Comparison of ENCODE assay signal across 18 mouse cellular contexts in genomic region chr12:75706670-75707069, GRCm38 (mm10). TPM values are rescaled to one million over a fixed set of nuclear protein-coding genes. Genes with fewer than 3 reads are reported as not detected.
DNase-seq lines count a peak whose midpoint lies in the region; ATAC-seq and TF ChIP-seq lines count a peak whose summit lies in the region.
"Had no signal": no experiment of that assay in that cellular context is flagged by ENCODE, and none has a peak within 500 bp of the region (broad histone marks: within the 10 kb centered on the region; RNA-seq: fewer than 3 reads in every experiment).

No protein-coding gene starts in this region.

- no peaks in the 10 kb centered on the region for H3K9me3 ChIP-seq in intestine, embryonic 15.5 days
- H3K9me3 ChIP-seq in kidney, postnatal 0 days (replicated peaks; ENCODE audit: low read length): no peaks in the 10 kb centered on the region
- H3K9me3 ChIP-seq in liver, postnatal 0 days (ENCODE audit: low read length): no peaks in the 10 kb centered on the region
- H3K9me3 ChIP-seq: hindbrain, embryonic 10.5 days; limb, embryonic 10.5 days; midbrain, embryonic 12.5 days had no signal

- DNase-seq in kidney, adult 11 months: peak; percentile 70
- DNase-seq in kidney, postnatal 0 days (ENCODE audit: low spot score): peak; percentile 42
- DNase-seq in liver, postnatal 0 days: no peak
- DNase-seq in layer of hippocampus, adult 9-11 months: no peak
- DNase-seq in embryo, embryonic 9.5 days (ENCODE audit: extremely low spot score): no peak
- DNase-seq in cerebellum, postnatal 4 days (ENCODE audit: low spot score in 2 of 2): no peak
- DNase-seq: adrenal gland, postnatal 14 days; cerebellum, adult 18-20 months; cerebellum, postnatal 36 days; forebrain, postnatal 0 days; gastrocnemius, adult 2 months; lung, adult 2 months; lung, postnatal 4 days; thymus, adult 2 months had no signal

- TF ChIP-seq CTCF in kidney, postnatal 0 days (IDR thresholded peaks at IDR 0.05; ENCODE audit: low read depth): no peak
- no peak for TF ChIP-seq CTCF in liver, postnatal 0 days (IDR thresholded peaks at IDR 0.05; ENCODE audit: low read depth)

- no peak overlapping the region for H3K9ac ChIP-seq in intestine, embryonic 15.5 days
- H3K9ac ChIP-seq in kidney, postnatal 0 days (ENCODE audit: low read depth, low read length): no peak overlapping the region
- H3K9ac ChIP-seq in liver, postnatal 0 days (replicated peaks): no peak overlapping the region
- H3K9ac ChIP-seq: forebrain, postnatal 0 days; midbrain, embryonic 12.5 days had no signal

- no peak overlapping the region for H3K4me2 ChIP-seq in intestine, embryonic 15.5 days (replicated peaks)
- H3K4me2 ChIP-seq in kidney, postnatal 0 days (ENCODE audit: low read length): no peak overlapping the region
- H3K4me2 ChIP-seq in liver, postnatal 0 days (ENCODE audit: low read depth, low read length): no peak overlapping the region
- H3K4me2 ChIP-seq: midbrain, embryonic 12.5 days had no signal

- H3K4me1 ChIP-seq in intestine, embryonic 15.5 days (replicated peaks): peaks cover 6% of the 10 kb centered on the region; the same call in 1 of the 2 replicates
- H3K4me1 ChIP-seq in kidney, postnatal 0 days (replicated peaks; ENCODE audit: insufficient read depth, low read length): no peaks in the 10 kb centered on the region
- H3K4me1 ChIP-seq in liver, postnatal 0 days (ENCODE audit: insufficient read depth): no peaks in the 10 kb centered on the region; the same call in 1 of the 2 replicates

- 52% methylated on average over 7 of the region's 7 CpGs for WGBS in intestine, embryonic 15.5 days
- 51% methylated on average over 7 of the region's 7 CpGs for WGBS in kidney, postnatal 0 days
- WGBS in liver, postnatal 0 days (ENCODE audit: insufficient replicate concordance): 53% methylated on average over 7 of the region's 7 CpGs

- no peak overlapping the region for H3K4me3 ChIP-seq in intestine, embryonic 15.5 days (replicated peaks)
- H3K4me3 ChIP-seq in kidney, postnatal 0 days (replicated peaks; ENCODE audit: low read depth, low read length): no peak overlapping the region
- H3K4me3 ChIP-seq in liver, postnatal 0 days (ENCODE audit: low read depth, low read length): no peak overlapping the region
- H3K4me3 ChIP-seq: gastrocnemius, adult 2 months; hindbrain, embryonic 10.5 days; limb, embryonic 10.5 days; midbrain, embryonic 12.5 days had no signal

- peak; percentile 84 for ATAC-seq in intestine, embryonic 15.5 days
- peak; percentile 79 for ATAC-seq in kidney, postnatal 0 days (replicated peaks; ENCODE audit: low FRiP score, low read depth)
- peak; percentile 71 for ATAC-seq in liver, postnatal 0 days
- ATAC-seq: forebrain, postnatal 0 days had no signal

- no peak for TF ChIP-seq EP300 in liver, postnatal 0 days (IDR thresholded peaks at IDR 0.05; ENCODE audit: low read depth)

- H3K27ac ChIP-seq in intestine, embryonic 15.5 days: no peak overlapping the region
- 0 out of 2 replicates have a peak overlapping the region, but pooled peaks have one; percentile 10 for H3K27ac ChIP-seq in kidney, postnatal 0 days
- H3K27ac ChIP-seq in liver, postnatal 0 days (ENCODE audit: low read depth): peak overlapping the region; percentile 20; the same call in 1 of the 2 replicates
- H3K27ac ChIP-seq: gastrocnemius, adult 2 months; hindbrain, embryonic 10.5 days; limb, embryonic 10.5 days; midbrain, embryonic 12.5 days had no signal

- no peaks in the 10 kb centered on the region for H3K27me3 ChIP-seq in intestine, embryonic 15.5 days (replicated peaks)
- H3K27me3 ChIP-seq in kidney, postnatal 0 days (ENCODE audit: insufficient read depth, low read length): no peaks in the 10 kb centered on the region
- H3K27me3 ChIP-seq in liver, postnatal 0 days (ENCODE audit: insufficient read depth, low read length): no peaks in the 10 kb centered on the region
- H3K27me3 ChIP-seq: midbrain, embryonic 12.5 days had no signal

- no peaks in the 10 kb centered on the region for H3K36me3 ChIP-seq in intestine, embryonic 15.5 days
- H3K36me3 ChIP-seq in kidney, postnatal 0 days (ENCODE audit: insufficient read depth, low read length): no peaks in the 10 kb centered on the region
- no peaks in the 10 kb centered on the region for H3K36me3 ChIP-seq in liver, postnatal 0 days (replicated peaks; ENCODE audit: insufficient read depth, low read length)
- H3K36me3 ChIP-seq: hindbrain, embryonic 10.5 days; limb, embryonic 10.5 days; midbrain, embryonic 12.5 days had no signal

RNA-seq across cellular contexts. Expression of gene Sgpp1, which starts 28.9 kb away (rescaled TPM):
- 16.2 and 16.3 TPM in 2 replicates for polyA plus RNA-seq in intestine, embryonic 15.5 days (2015; fragmentation: Nextera tagmentation; extraction: Ambion mirVana)
- 24.6 and 27.0 TPM in 2 replicates for polyA plus RNA-seq in kidney, postnatal 0 days (2015; fragmentation: Nextera tagmentation; extraction: Ambion mirVana)
- 13.8 and 17.4 TPM in 2 replicates for polyA plus RNA-seq in liver, postnatal 0 days (2015; fragmentation: Nextera tagmentation; extraction: Ambion mirVana)

RNA-seq across cellular contexts. Expression of gene Wdr89, which starts 37.3 kb away (rescaled TPM):
- 11.0 and 12.6 TPM in 2 replicates for polyA plus RNA-seq in intestine, embryonic 15.5 days (2015; fragmentation: Nextera tagmentation; extraction: Ambion mirVana)
- 9.9 and 10.6 TPM in 2 replicates for polyA plus RNA-seq in kidney, postnatal 0 days (2015; fragmentation: Nextera tagmentation; extraction: Ambion mirVana)
- 4.7 and 5.1 TPM in 2 replicates for polyA plus RNA-seq in liver, postnatal 0 days (2015; fragmentation: Nextera tagmentation; extraction: Ambion mirVana)

Comparison
In these comparisons a context has a peak if more than half of its experiments do, and no peak if none do; other contexts are left out.
1. DNase-seq: peak in kidney, adult 11 months (single experiment) and kidney, postnatal 0 days (single experiment); none in liver, postnatal 0 days (single experiment), layer of hippocampus, adult 9-11 months (single experiment), embryo, embryonic 9.5 days (single experiment) and cerebellum, postnatal 4 days (0 of 2).
2. Peak in every context shown above with its lines, with median percentiles within 50 percentile points of each other: ATAC-seq.